Mouse (Mus musculus) kidney, embryonic 14.5 days (tissue): Measurements from ENCODE around the gene Clmn. TPM values are rescaled to one million over a fixed set of nuclear protein-coding genes. Genes with fewer than 3 reads are reported as not detected.
A peak's percentile ranks its signal among the peaks of the same experiment; 100 is the strongest.

Experiments
- ATAC-seq: fragments of 200-750 bp; cut with Nextera tagmentation; 2 replicates; pipeline ENCODE4 v1.8.0; 2017; ENCODE audit warnings: moderate number of reproducible peaks, mild to moderate bottlenecking, moderate TSS enrichment, moderate library complexity; ENCODE audit not compliant: low FRiP score, low TSS enrichment
- H3K27ac ChIP-seq: fragments of 300-500 bp; sonication (generic); 2 replicates; pipeline ENCODE4 v1.5.1; 2014; ENCODE audit warnings: low read depth, mild to moderate bottlenecking, low read length, moderate library complexity, mixed read lengths
- H3K27me3 ChIP-seq: fragments of 300-500 bp; sonication (generic); 2 replicates; pipeline ENCODE4 v1.6.1; 2014; ENCODE audit warnings: mild to moderate bottlenecking, low read length; ENCODE audit not compliant: control insufficient read depth, insufficient read depth
- H3K36me3 ChIP-seq: fragments of 300-500 bp; sonication (generic); 2 replicates; pipeline ENCODE4 v1.6.1; 2014; ENCODE audit warnings: low read length, mixed read lengths; ENCODE audit not compliant: control insufficient read depth, insufficient read depth
- H3K4me1 ChIP-seq: fragments of 300-500 bp; sonication (generic); 2 replicates; pipeline ENCODE4 v1.6.1; 2014; ENCODE audit warnings: low read length, mixed read lengths; ENCODE audit not compliant: control insufficient read depth, insufficient read depth
- H3K4me2 ChIP-seq: fragments of 300-500 bp; sonication (generic); replicated peaks from 2 replicates; pipeline ENCODE4 v1.6.1; 2014; ENCODE audit warnings: low read depth, mild to moderate bottlenecking, low read length
- H3K4me3 ChIP-seq: fragments of 300-500 bp; sonication (generic); 2 replicates; pipeline ENCODE4 v1.5.1; 2014; ENCODE audit warnings: mild to moderate bottlenecking, low read length
- H3K9ac ChIP-seq: fragments of 300-500 bp; sonication (generic); 2 replicates; pipeline ENCODE4 v1.6.1; 2014; ENCODE audit warnings: low read depth, mild to moderate bottlenecking, low read length, moderate library complexity
- H3K9me3 ChIP-seq: fragments of 300-500 bp; sonication (generic); 2 replicates; pipeline ENCODE4 v1.6.1; 2016; ENCODE audit warnings: low read length; ENCODE audit not compliant: control insufficient read depth
- WGBS: fragments of 180-500 bp; shearing (Covaris S2); extraction: QIAGEN DNeasy Blood & Tissue Kit; methylation state at CpG from one replicate; pipeline ENCODE4 v1.1.7; 2014; 5-methylcytosine and 5-hydroxymethylcytosine counted together
- polyA plus RNA-seq: library from polyadenylated mRNA; unstranded; fragments of >200 nt; fragmentation: Nextera tagmentation; extraction: Ambion mirVana; gene quantifications from 2 replicates; pipeline ENCODE4 v1.2.1, GENCODE M21; 2014

Clmn gene
- polyA plus RNA-seq, 1 experiment from 2014 or later: 5.3 TPM

- no peak overlapping the region for H3K9ac ChIP-seq
- no peaks in the 10 kb centered on the region for H3K4me1 ChIP-seq
- no peaks in the 10 kb centered on the region for H3K9me3 ChIP-seq
- H3K27me3 ChIP-seq: no peaks in the 10 kb centered on the region
- H3K27ac ChIP-seq: no peak overlapping the region
- no peak overlapping the region for H3K4me2 ChIP-seq
- WGBS: 91% methylated on average over 7 of the region's 7 CpGs
- ATAC-seq: no peak
- no peak overlapping the region for H3K4me3 ChIP-seq
- no peaks in the 10 kb centered on the region for H3K36me3 ChIP-seq
Observed at GRCm38 (mm10) chr12:104758066-104758465, 106.8 kb downstream of the Clmn start.

GRCm38 (mm10) chr12:104753686-104754085 lies 111.2 kb downstream of the Clmn start:
- H3K9me3 ChIP-seq: no peaks in the 10 kb centered on the region
- peaks cover 22% of the 10 kb centered on the region for H3K4me1 ChIP-seq
- H3K4me2 ChIP-seq: no peak overlapping the region
- H3K9ac ChIP-seq: no peak overlapping the region
- no peaks in the 10 kb centered on the region for H3K36me3 ChIP-seq
- no peak overlapping the region for H3K4me3 ChIP-seq
- no peaks in the 10 kb centered on the region for H3K27me3 ChIP-seq
- 65% methylated on average over 4 of the region's 4 CpGs for WGBS
- H3K27ac ChIP-seq: no peak overlapping the region
- ATAC-seq: no peak

- H3K9ac ChIP-seq: peak within 1 kb of the TSS; percentile 98
- ATAC-seq: peak; percentile 96
- H3K4me2 ChIP-seq: peak within 1 kb of the TSS; percentile 85
- H3K36me3 ChIP-seq: no peaks in the 10 kb centered on the region
- H3K4me1 ChIP-seq: peaks cover 25% of the 10 kb centered on the region
- H3K27me3 ChIP-seq: no peaks in the 10 kb centered on the region
- WGBS: under 1% methylated on average over 85 of the region's 94 CpGs
- H3K27ac ChIP-seq: peak within 1 kb of the TSS; percentile 92
- H3K9me3 ChIP-seq: no peaks in the 10 kb centered on the region
- H3K4me3 ChIP-seq: peak within 1 kb of the TSS; percentile 93
Observed at GRCm38 (mm10) chr12:104751814-104752765, 112.8 kb downstream of the Clmn start, which contains the start of gene Dicer1. Gene Dicer1, minus strand, starts transcription at chr12:104751952.

- peak overlapping the region; percentile 79 for H3K27ac ChIP-seq
- peak overlapping the region; percentile 93 for H3K4me3 ChIP-seq
- H3K9me3 ChIP-seq: no peaks in the 10 kb centered on the region
- H3K4me1 ChIP-seq: peaks cover 25% of the 10 kb centered on the region
- WGBS: under 1% methylated on average over 42 of the region's 52 CpGs
- peak overlapping the region; percentile 98 for H3K9ac ChIP-seq
- H3K36me3 ChIP-seq: no peaks in the 10 kb centered on the region
- H3K4me2 ChIP-seq: peak overlapping the region; percentile 85
- ATAC-seq: peak; percentile 70
- no peaks in the 10 kb centered on the region for H3K27me3 ChIP-seq
Observed at GRCm38 (mm10) chr12:104751331-104751813, 113.5 kb downstream of the Clmn start.

GRCm38 (mm10) chr12:104748946-104749345 lies 115.9 kb downstream of the Clmn start:
- WGBS: 84% methylated on average over 2 of the region's 2 CpGs
- H3K27me3 ChIP-seq: no peaks in the 10 kb centered on the region
- ATAC-seq: no peak
- H3K9ac ChIP-seq: no peak overlapping the region
- no peak overlapping the region for H3K4me3 ChIP-seq
- no peak overlapping the region for H3K27ac ChIP-seq
- H3K4me2 ChIP-seq: no peak overlapping the region
- H3K36me3 ChIP-seq: no peaks in the 10 kb centered on the region
- peaks cover 25% of the 10 kb centered on the region for H3K4me1 ChIP-seq
- H3K9me3 ChIP-seq: no peaks in the 10 kb centered on the region

GRCm38 (mm10) chr12:104747252-104747651 lies 117.6 kb downstream of the Clmn start:
- Histone ChIP-seq H3K9me3 (no peaks in the 10 kb centered on the region), H3K36me3 (no peaks in the 10 kb centered on the region), H3K27ac (no peak overlapping the region), H3K9ac (no peak overlapping the region), H3K27me3 (no peaks in the 10 kb centered on the region), H3K4me1 (peaks cover 22% of the 10 kb centered on the region), H3K4me3 (no peak overlapping the region), H3K4me2 (no peak overlapping the region)
- WGBS: 87% methylated on average over 5 of the region's 5 CpGs
- no peak for ATAC-seq

GRCm38 (mm10) chr12:104746601-104747000 lies 118.3 kb downstream of the Clmn start:
- H3K9ac ChIP-seq: no peak overlapping the region
- no peaks in the 10 kb centered on the region for H3K36me3 ChIP-seq
- ATAC-seq: no peak
- WGBS: 90% methylated on average over 2 of the region's 2 CpGs
- H3K27ac ChIP-seq: no peak overlapping the region
- no peak overlapping the region for H3K4me3 ChIP-seq
- no peaks in the 10 kb centered on the region for H3K27me3 ChIP-seq
- no peaks in the 10 kb centered on the region for H3K9me3 ChIP-seq
- H3K4me2 ChIP-seq: no peak overlapping the region
- H3K4me1 ChIP-seq: peaks cover 23% of the 10 kb centered on the region

GRCm38 (mm10) chr12:104743687-104744086 lies 121.2 kb downstream of the Clmn start:
- no peaks in the 10 kb centered on the region for H3K27me3 ChIP-seq
- H3K4me2 ChIP-seq: no peak overlapping the region
- no peak for ATAC-seq
- 89% methylated on average over 4 of the region's 4 CpGs for WGBS
- no peak overlapping the region for H3K9ac ChIP-seq
- no peaks in the 10 kb centered on the region for H3K36me3 ChIP-seq
- H3K9me3 ChIP-seq: no peaks in the 10 kb centered on the region
- H3K27ac ChIP-seq: no peak overlapping the region
- H3K4me1 ChIP-seq: peaks cover 15% of the 10 kb centered on the region; the same call in 1 of the 2 replicates
- H3K4me3 ChIP-seq: no peak overlapping the region

- H3K9me3 ChIP-seq: no peaks in the 10 kb centered on the region
- no peak overlapping the region for H3K9ac ChIP-seq
- H3K36me3 ChIP-seq: peaks cover 5% of the 10 kb centered on the region; the same call in 1 of the 2 replicates
- H3K27ac ChIP-seq: no peak overlapping the region
- WGBS: 86% methylated on average over 6 of the region's 6 CpGs
- ATAC-seq: no peak
- H3K4me3 ChIP-seq: no peak overlapping the region
- H3K4me1 ChIP-seq: peaks cover 15% of the 10 kb centered on the region; the same call in 1 of the 2 replicates
- H3K27me3 ChIP-seq: no peaks in the 10 kb centered on the region
- H3K4me2 ChIP-seq: no peak overlapping the region
Observed at GRCm38 (mm10) chr12:104742247-104742646, 122.6 kb downstream of the Clmn start.
